Mouse (Mus musculus): ENCODE data around the gene Stat4.
"Not testable (repeated sequence)": the region's sequence is repeated elsewhere in the genome, so short reads cannot be mapped to it uniquely, and the experiment has no call there.

The Stat4 gene

GRCm38 (mm10) chr1:52034816-52035752 is 48.1 kb downstream of the Stat4 start:
- no peak for DNase-seq

GRCm38 (mm10) chr1:52039151-52039550 is 52.2 kb downstream of the Stat4 start:
- peak; percentile 42 to 59 for DNase-seq

- no peak for DNase-seq
These were observed 52.7 kb downstream of the Stat4 start for GRCm38 (mm10) chr1:52039626-52040025.

GRCm38 (mm10) chr1:52040366-52041061 is 53.6 kb downstream of the Stat4 start:
- no peak for DNase-seq

GRCm38 (mm10) chr1:52043191-52043590 is 56.2 kb downstream of the Stat4 start:
- DNase-seq: no peak

GRCm38 (mm10) chr1:52046891-52047290 is 59.9 kb downstream of the Stat4 start:
- DNase-seq: not testable (repeated sequence)

- DNase-seq: no peak
These were observed 61.8 kb downstream of the Stat4 start for GRCm38 (mm10) chr1:52048711-52049110.

- DNase-seq: no peak
These were observed 62.9 kb downstream of the Stat4 start for GRCm38 (mm10) chr1:52049827-52050226.

- DNase-seq: no peak
These were observed 64.6 kb downstream of the Stat4 start for GRCm38 (mm10) chr1:52051542-52051941.

GRCm38 (mm10) chr1:52052910-52053309 is 66.0 kb downstream of the Stat4 start:
- no peak for DNase-seq

- DNase-seq: no peak
These were observed 69.0 kb downstream of the Stat4 start for GRCm38 (mm10) chr1:52055947-52056346.

- no peak for DNase-seq
These were observed 70.2 kb downstream of the Stat4 start for GRCm38 (mm10) chr1:52057153-52057552.

- no peak for DNase-seq
These were observed 79.3 kb downstream of the Stat4 start for GRCm38 (mm10) chr1:52066276-52066675.

GRCm38 (mm10) chr1:52066694-52067093 is 79.7 kb downstream of the Stat4 start:
- DNase-seq: no peak

GRCm38 (mm10) chr1:52079724-52080367 is 92.9 kb downstream of the Stat4 start:
- DNase-seq: no peak

- DNase-seq: no peak
These were observed 93.4 kb downstream of the Stat4 start for GRCm38 (mm10) chr1:52080375-52080774.

GRCm38 (mm10) chr1:52086236-52086635 is 99.3 kb downstream of the Stat4 start:
- no peak for DNase-seq

GRCm38 (mm10) chr1:52087128-52087527 is 100.2 kb downstream of the Stat4 start:
- DNase-seq: no peak

GRCm38 (mm10) chr1:52088634-52089033 is 101.7 kb downstream of the Stat4 start:
- no peak for DNase-seq

- DNase-seq: peak; percentile 29 to 36
These were observed 111.8 kb downstream of the Stat4 start for GRCm38 (mm10) chr1:52098618-52099232.

GRCm38 (mm10) chr1:52100496-52100895 is 113.5 kb downstream of the Stat4 start:
- peak; percentile 12 to 16 for DNase-seq

- DNase-seq: no peak
These were observed 115.8 kb downstream of the Stat4 start for GRCm38 (mm10) chr1:52102795-52103194.

- DNase-seq: no peak
These were observed 120.3 kb downstream of the Stat4 start for GRCm38 (mm10) chr1:52107206-52107605.
